Mouse (Mus musculus): ENCODE data around the gene Ppara. TPM values are rescaled to one million over a fixed set of nuclear protein-coding genes. Genes with fewer than 3 reads are reported as not detected.

Gene Ppara
- polyA plus RNA-seq, 1 experiment from 2014 or later = 18.2 TPM

DNA sequence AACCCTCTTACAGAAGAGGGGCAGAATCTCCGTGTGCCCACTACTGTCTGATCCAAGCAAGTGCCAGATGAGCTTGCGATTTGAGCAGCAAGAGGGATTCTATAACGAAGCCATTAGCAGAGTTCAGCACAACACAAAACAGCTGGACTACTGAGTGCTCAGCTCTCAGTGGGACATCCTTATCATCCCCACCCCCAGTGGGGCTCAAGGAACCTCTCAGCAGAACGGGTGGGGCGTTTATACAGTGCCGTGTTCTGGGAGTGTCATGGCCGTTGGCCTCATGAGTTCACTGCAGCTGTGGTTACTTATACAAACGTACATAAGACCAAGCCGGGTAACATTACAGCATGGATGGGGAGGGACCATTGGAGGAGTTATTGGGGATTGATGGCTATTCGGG, 78.6 kb downstream of the Ppara start:
- Histone ChIP-seq H3K4me1 (replicated peaks) (peaks cover 12% of the 10 kb centered on the region), H3K27me3 (replicated peaks) (no peaks in the 10 kb centered on the region), H3K27ac (no peak overlapping the region), H3K4me2 (replicated peaks) (no peak overlapping the region), H3K36me3 (no peaks in the 10 kb centered on the region), H3K9me3 (no peaks in the 10 kb centered on the region), H3K4me3 (replicated peaks) (no peak overlapping the region), H3K9ac (no peak overlapping the region)
- ATAC-seq = no peak
- 59% methylated on average over 10 of the region's 10 CpGs for WGBS

- Histone ChIP-seq H3K9ac (peak within 1 kb of the TSS; percentile 70), H3K9me3 (no peaks in the 10 kb centered on the region), H3K4me3 (replicated peaks) (peak within 1 kb of the TSS; percentile 53), H3K4me1 (replicated peaks) (peaks cover 10% of the 10 kb centered on the region; the same call in 1 of the 2 replicates), H3K27ac (no peak within 1 kb of the TSS), H3K36me3 (no peaks in the 10 kb centered on the region), H3K4me2 (replicated peaks) (peak within 1 kb of the TSS; percentile 99), H3K27me3 (replicated peaks) (peaks cover 9% of the 10 kb centered on the region; the same call in 1 of the 2 replicates)
- ATAC-seq = peak; percentile 94
- WGBS = 1% methylated on average over 65 of the region's 65 CpGs
These were observed 86.6 kb downstream of the Ppara start, which contains the start of gene Pkdrej for GRCm38 (mm10) chr15:85821203-85822010. Gene Pkdrej (minus strand): TSS chr15:85821734.

GRCm38 (mm10) chr15:85822011-85822359, 87.2 kb downstream of the Ppara start:
- Histone ChIP-seq H3K4me1 (replicated peaks) (peaks cover 10% of the 10 kb centered on the region; the same call in 1 of the 2 replicates), H3K27ac (no peak overlapping the region), H3K9me3 (no peaks in the 10 kb centered on the region), H3K4me3 (replicated peaks) (peak overlapping the region; percentile 53), H3K4me2 (replicated peaks) (peak overlapping the region; percentile 99), H3K36me3 (no peaks in the 10 kb centered on the region), H3K9ac (peak overlapping the region; percentile 70), H3K27me3 (replicated peaks) (peaks cover 9% of the 10 kb centered on the region; the same call in 1 of the 2 replicates)
- 25% methylated on average over 4 of the region's 4 CpGs for WGBS
- peak; percentile 88 for ATAC-seq

- Histone ChIP-seq H3K9ac (no peak overlapping the region), H3K4me3 (replicated peaks) (no peak overlapping the region), H3K9me3 (no peaks in the 10 kb centered on the region), H3K27me3 (replicated peaks) (no peaks in the 10 kb centered on the region), H3K36me3 (no peaks in the 10 kb centered on the region), H3K4me1 (replicated peaks) (0 out of 2 replicates have a peak, but pooled peaks cover 4% of the 10 kb centered on the region), H3K4me2 (replicated peaks) (no peak overlapping the region), H3K27ac (no peak overlapping the region)
- 48% methylated on average over 5 of the region's 5 CpGs for WGBS
- ATAC-seq = no peak
These were observed 91.9 kb downstream of the Ppara start for GRCm38 (mm10) chr15:85826676-85827075.

DNA sequence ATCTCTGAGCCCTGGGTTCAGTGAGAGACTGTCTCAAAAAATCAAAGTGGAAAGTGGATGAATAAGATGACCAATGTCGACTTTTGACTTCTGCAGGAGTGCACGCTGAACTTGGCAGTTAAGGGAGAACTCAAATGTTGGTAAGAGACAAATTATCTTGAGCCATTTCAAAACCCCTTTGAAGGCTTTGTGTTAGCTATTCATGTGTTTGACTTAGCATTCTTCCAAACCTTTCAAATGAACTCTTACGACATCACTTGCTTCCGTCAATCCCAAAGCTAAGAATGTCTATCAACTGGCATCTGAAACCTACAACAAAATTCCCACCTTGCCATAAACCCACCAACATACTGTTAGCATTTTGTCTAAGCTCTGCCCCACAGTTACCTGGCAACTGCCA, 93.3 kb downstream of the Ppara start:
- no peak for ATAC-seq
- no peaks in the 10 kb centered on the region for H3K36me3 ChIP-seq
- 86% methylated on average over 4 of the region's 4 CpGs for WGBS
- no peaks in the 10 kb centered on the region for H3K9me3 ChIP-seq
- no peak overlapping the region for H3K4me3 ChIP-seq (replicated peaks)
- no peaks in the 10 kb centered on the region for H3K27me3 ChIP-seq (replicated peaks)
- H3K4me2 ChIP-seq (replicated peaks) = no peak overlapping the region
- peaks cover 6% of the 10 kb centered on the region; the same call in 1 of the 2 replicates for H3K4me1 ChIP-seq (replicated peaks)
- no peak overlapping the region for H3K9ac ChIP-seq
- no peak overlapping the region for H3K27ac ChIP-seq

GRCm38 (mm10) chr15:85829470-85829869, 94.7 kb downstream of the Ppara start:
- Histone ChIP-seq H3K4me1 (replicated peaks) (peaks cover 7% of the 10 kb centered on the region; the same call in 1 of the 2 replicates), H3K27me3 (replicated peaks) (no peaks in the 10 kb centered on the region), H3K4me2 (replicated peaks) (no peak overlapping the region), H3K36me3 (no peaks in the 10 kb centered on the region), H3K4me3 (replicated peaks) (no peak overlapping the region), H3K27ac (no peak overlapping the region), H3K9ac (no peak overlapping the region), H3K9me3 (no peaks in the 10 kb centered on the region)
- 70% methylated on average over 5 of the region's 5 CpGs for WGBS
- peak; percentile 43; the same call in 1 of the 2 replicates for ATAC-seq

DNA sequence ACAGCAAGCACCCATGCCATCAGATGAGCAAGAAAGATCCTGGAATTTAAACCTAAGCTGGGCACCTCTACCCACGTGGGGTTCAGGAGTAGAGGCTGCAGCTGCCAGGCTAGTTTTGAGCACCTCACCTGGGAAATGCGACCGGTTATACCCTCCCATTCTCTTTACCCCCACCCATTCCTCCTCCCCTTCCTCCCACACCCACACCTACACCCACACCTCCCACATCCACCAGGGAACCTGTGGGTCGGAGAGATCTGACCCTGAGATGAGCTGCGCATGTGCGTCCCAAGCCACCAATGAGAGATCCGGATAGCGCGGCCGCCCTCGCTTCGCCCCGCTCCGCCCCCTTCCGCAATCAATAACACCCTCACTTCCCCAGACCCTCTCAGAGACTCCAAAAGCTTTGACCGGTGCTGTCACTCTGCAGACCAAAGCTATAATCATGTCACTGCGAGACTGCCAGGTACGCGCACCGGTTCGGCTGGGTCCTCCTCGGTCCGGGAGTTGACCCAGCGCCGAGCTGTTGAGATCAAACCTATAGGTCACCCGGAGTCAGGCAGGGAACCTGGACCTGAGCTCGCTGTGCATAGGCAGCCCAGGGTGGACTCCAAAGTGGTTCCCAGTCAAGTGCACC, 97.3 kb downstream of the Ppara start, which contains the start of gene Ttc38:
Gene Ttc38 (plus strand): TSS at position 353 of the 637 bp plus-strand sequence.
- peak; percentile 95 for ATAC-seq
- Histone ChIP-seq H3K4me3 (replicated peaks) (peak within 1 kb of the TSS; percentile 55), H3K4me2 (replicated peaks) (peak within 1 kb of the TSS; percentile 86), H3K27ac (no peak within 1 kb of the TSS; the same call in 1 of the 2 replicates), H3K4me1 (replicated peaks) (peaks cover 7% of the 10 kb centered on the region; the same call in 1 of the 2 replicates), H3K27me3 (replicated peaks) (no peaks in the 10 kb centered on the region), H3K9me3 (no peaks in the 10 kb centered on the region), H3K9ac (peak within 1 kb of the TSS; percentile 59), H3K36me3 (no peaks in the 10 kb centered on the region)
- under 1% methylated on average over 27 of the region's 27 CpGs for WGBS

- peak overlapping the region; percentile 86 for H3K4me2 ChIP-seq (replicated peaks)
- 0 out of 2 replicates have a peak, but pooled peaks have one; percentile 24 for ATAC-seq
These were observed 97.8 kb downstream of the Ppara start for GRCm38 (mm10) chr15:85832599-85832998.

GRCm38 (mm10) chr15:85835335-85835734, 100.6 kb downstream of the Ppara start:
- H3K4me3 ChIP-seq (replicated peaks) = no peak overlapping the region
- H3K4me1 ChIP-seq (replicated peaks) = peaks cover 7% of the 10 kb centered on the region; the same call in 1 of the 2 replicates
- no peak overlapping the region for H3K27ac ChIP-seq
- H3K4me2 ChIP-seq (replicated peaks) = no peak overlapping the region
- H3K36me3 ChIP-seq = no peaks in the 10 kb centered on the region
- 54% methylated on average over 3 of the region's 3 CpGs for WGBS
- H3K27me3 ChIP-seq (replicated peaks) = no peaks in the 10 kb centered on the region
- no peaks in the 10 kb centered on the region for H3K9me3 ChIP-seq
- H3K9ac ChIP-seq = no peak overlapping the region
- no peak for ATAC-seq

More at GRCm38 (mm10) chr15:85832599-85832998, 97.8 kb downstream of the Ppara start:
- peaks cover 7% of the 10 kb centered on the region; the same call in 1 of the 2 replicates for H3K4me1 ChIP-seq (replicated peaks)
- 48% methylated on average over 8 of the region's 8 CpGs for WGBS
- peak overlapping the region; percentile 59 for H3K9ac ChIP-seq
- H3K36me3 ChIP-seq = no peaks in the 10 kb centered on the region
- H3K27ac ChIP-seq = no peak overlapping the region; the same call in 1 of the 2 replicates
- H3K4me3 ChIP-seq (replicated peaks) = peak overlapping the region; percentile 55
- H3K27me3 ChIP-seq (replicated peaks) = no peaks in the 10 kb centered on the region
- no peaks in the 10 kb centered on the region for H3K9me3 ChIP-seq

DNA sequence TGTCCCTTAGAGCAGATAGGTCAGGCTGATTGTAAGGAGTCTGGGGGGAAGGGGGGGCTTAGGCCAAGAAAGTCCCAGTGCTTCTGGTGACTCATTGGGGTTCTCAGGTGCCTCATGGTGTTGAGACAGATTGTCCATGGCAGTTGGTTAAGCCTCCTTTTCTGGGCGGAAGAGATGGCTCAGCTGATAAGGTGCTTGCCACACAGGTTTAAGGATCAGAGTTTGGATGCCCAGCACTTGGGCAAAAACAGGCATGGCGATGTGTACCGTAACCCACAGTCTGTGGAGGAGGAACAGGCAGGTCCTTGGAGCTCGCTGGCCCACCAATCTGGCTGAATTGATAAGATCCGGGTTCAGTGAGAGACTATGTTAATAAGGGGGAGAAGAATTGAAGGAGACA, 102.1 kb downstream of the Ppara start:
- H3K27ac ChIP-seq = no peak overlapping the region
- H3K4me3 ChIP-seq (replicated peaks) = no peak overlapping the region
- H3K4me2 ChIP-seq (replicated peaks) = no peak overlapping the region
- no peaks in the 10 kb centered on the region for H3K36me3 ChIP-seq
- 89% methylated on average over 5 of the region's 5 CpGs for WGBS
- no peaks in the 10 kb centered on the region for H3K27me3 ChIP-seq (replicated peaks)
- ATAC-seq = no peak
- no peak overlapping the region for H3K9ac ChIP-seq
- no peaks in the 10 kb centered on the region for H3K9me3 ChIP-seq
- peaks cover 7% of the 10 kb centered on the region; the same call in 1 of the 2 replicates for H3K4me1 ChIP-seq (replicated peaks)

DNA sequence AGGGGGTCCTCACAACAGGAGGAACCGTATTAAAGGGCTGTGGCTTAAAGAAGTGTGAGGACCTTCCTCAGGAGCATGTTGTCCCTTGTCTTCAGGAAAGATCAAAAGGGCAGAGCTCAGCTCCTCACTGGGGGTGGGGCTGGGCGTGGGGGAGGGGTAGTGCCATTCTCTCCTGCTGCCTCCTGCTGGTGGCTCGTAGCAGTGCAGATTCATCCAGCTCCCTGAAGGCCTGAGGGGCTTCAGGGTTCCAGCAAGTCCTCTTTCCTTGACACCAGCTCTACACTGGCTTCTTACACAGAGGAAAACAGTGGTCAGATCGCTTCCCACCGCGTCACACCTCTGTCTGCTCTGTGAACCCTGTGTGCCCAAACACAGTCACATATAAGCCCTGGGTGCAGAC, 106.2 kb downstream of the Ppara start:
- Histone ChIP-seq H3K9me3 (no peaks in the 10 kb centered on the region), H3K4me2 (replicated peaks) (no peak overlapping the region), H3K4me3 (replicated peaks) (no peak overlapping the region), H3K27me3 (replicated peaks) (no peaks in the 10 kb centered on the region), H3K4me1 (replicated peaks) (no peaks in the 10 kb centered on the region), H3K27ac (no peak overlapping the region), H3K9ac (no peak overlapping the region), H3K36me3 (no peaks in the 10 kb centered on the region)
- peak; percentile 31; the same call in 1 of the 2 replicates for ATAC-seq
- 41% methylated on average over 6 of the region's 6 CpGs for whole genome bisulfite sequencing

DNA sequence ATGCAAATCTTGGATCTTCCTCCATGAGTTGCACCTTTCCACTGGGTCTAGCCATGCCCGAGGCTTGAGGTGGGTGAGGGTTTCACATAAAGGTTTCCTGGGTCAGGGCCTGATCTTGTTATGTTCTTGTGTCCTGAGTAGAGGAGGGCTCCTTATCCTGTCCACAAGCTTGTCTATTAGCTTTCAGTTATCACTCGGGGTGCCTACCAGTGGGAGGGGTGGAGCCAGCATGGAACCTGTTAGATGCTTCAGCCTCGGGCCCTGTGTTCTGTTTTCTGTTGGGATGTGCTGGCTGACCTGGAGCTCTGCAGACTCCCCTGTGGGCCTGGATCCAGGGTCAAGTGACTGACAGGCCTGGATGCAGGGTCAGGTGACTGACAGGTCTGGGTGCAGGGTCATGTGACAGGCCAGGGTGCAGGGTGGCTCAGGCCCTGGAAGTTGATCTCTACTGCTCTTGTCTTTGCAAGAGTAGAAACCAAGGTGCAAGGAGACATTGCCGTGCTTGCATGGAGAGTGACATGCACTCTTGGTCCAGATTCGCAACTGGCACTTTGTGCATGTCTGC, 107.1 kb downstream of the Ppara start:
- no peak for ATAC-seq
- H3K9ac ChIP-seq = no peak overlapping the region
- H3K36me3 ChIP-seq = no peaks in the 10 kb centered on the region
- no peak overlapping the region for H3K4me3 ChIP-seq (replicated peaks)
- 79% methylated on average over 5 of the region's 5 CpGs for WGBS
- H3K4me1 ChIP-seq (replicated peaks) = no peaks in the 10 kb centered on the region
- H3K27ac ChIP-seq = no peak overlapping the region
- H3K4me2 ChIP-seq (replicated peaks) = no peak overlapping the region
- no peaks in the 10 kb centered on the region for H3K27me3 ChIP-seq (replicated peaks)
- no peaks in the 10 kb centered on the region for H3K9me3 ChIP-seq

All from intestine, embryonic 15.5 days (tissue).